Mouse (Mus musculus) hindbrain, embryonic 14.5 days (tissue): ENCODE measurements at regions not wholly inside any gene's neighbourhood (a gene's known extent, or its start where the extent isn't known, plus 50 kb on each side); places are given as distances from the start of the nearest gene placed in this dataset.

ENCODE experiments used
- ATAC-seq: fragments of 200-750 bp; cut with Nextera tagmentation; 2 replicates; pipeline ENCODE4 v1.8.0; 2017; ENCODE audit warnings: moderate number of reproducible peaks, mild to moderate bottlenecking, moderate TSS enrichment, moderate library complexity; ENCODE audit not compliant: low FRiP score
- DNase-seq: peaks from one replicate; pipeline ENCODE4 v3.0.0-alpha.2; 2015; ENCODE audit warnings: low spot score
- H3K27ac ChIP-seq: fragments of 300-500 bp; sonication (generic); 2 replicates; pipeline ENCODE4 v1.5.1; 2014; ENCODE audit warnings: mild to moderate bottlenecking, moderate library complexity
- H3K27me3 ChIP-seq: fragments of 300-500 bp; sonication (generic); 2 replicates; pipeline ENCODE4 v1.6.1; 2014; ENCODE audit warnings: mild to moderate bottlenecking, low read length, mixed read lengths; ENCODE audit not compliant: control insufficient read depth, insufficient read depth
- H3K36me3 ChIP-seq: fragments of 300-500 bp; sonication (generic); replicated peaks from 2 replicates; pipeline ENCODE4 v1.6.1; 2014; ENCODE audit not compliant: control insufficient read depth, insufficient read depth
- H3K4me1 ChIP-seq: fragments of 300-500 bp; sonication (generic); replicated peaks from 2 replicates; pipeline ENCODE4 v1.6.1; 2014; ENCODE audit warnings: antibody characterized with exemption, low read length, mixed read lengths; ENCODE audit not compliant: control insufficient read depth, insufficient read depth
- H3K4me2 ChIP-seq: fragments of 300-500 bp; sonication (generic); replicated peaks from 2 replicates; pipeline ENCODE4 v1.6.1; 2014; ENCODE audit warnings: mild to moderate bottlenecking, moderate library complexity
- H3K4me3 ChIP-seq: fragments of 300-500 bp; sonication (generic); replicated peaks from 2 replicates; pipeline ENCODE4 v1.5.1; 2014; ENCODE audit warnings: mild to moderate bottlenecking, low read length
- H3K9ac ChIP-seq: fragments of 300-500 bp; sonication (generic); 2 replicates; pipeline ENCODE4 v1.6.1; 2014
- H3K9me3 ChIP-seq: fragments of 300-500 bp; sonication (generic); 2 replicates; pipeline ENCODE4 v1.6.1; 2016; ENCODE audit warnings: low read length; ENCODE audit not compliant: control insufficient read depth
- WGBS: fragments of 180-500 bp; shearing (Covaris S2); extraction: QIAGEN DNeasy Blood & Tissue Kit; methylation state at CpG from one replicate; pipeline ENCODE4 v1.1.7; 2014; 5-methylcytosine and 5-hydroxymethylcytosine counted together

DNA sequence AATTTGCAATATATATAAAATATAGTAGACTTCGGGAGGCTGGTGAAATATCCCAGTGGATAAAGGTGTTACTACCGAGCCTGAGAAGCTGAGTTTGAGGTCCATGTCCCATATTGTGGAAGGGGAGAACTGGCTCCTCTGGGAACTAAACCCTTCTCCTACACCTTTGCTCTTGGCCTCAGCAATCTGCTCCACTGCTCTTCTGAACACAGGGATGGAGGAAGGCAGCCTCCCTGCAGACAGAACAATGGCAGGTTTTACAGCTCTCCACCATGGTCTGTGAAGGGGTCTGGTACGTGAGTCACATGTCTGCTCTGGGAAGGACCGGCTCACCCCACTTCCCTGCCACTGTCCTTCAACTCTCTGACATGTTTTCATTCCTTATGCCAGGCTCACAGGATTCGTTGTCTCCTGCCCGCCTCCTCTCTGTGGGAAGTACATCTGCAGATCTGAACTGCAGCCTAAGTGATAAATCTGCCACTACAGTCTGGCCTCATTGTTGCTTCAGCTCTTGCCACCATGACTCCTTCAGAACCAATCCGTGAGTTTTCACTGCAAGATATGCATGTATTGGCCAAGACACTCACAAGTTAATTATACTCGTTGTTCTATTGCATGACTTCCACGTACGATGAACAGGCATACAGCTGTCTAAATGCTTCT lies 220.0 kb upstream of the Gm9767 start:
- no peaks in the 10 kb centered on the region for H3K4me1 ChIP-seq
- no peak overlapping the region for H3K27ac ChIP-seq
- DNase-seq (no peak), ATAC-seq (no peak)
- H3K4me3 ChIP-seq: no peak overlapping the region
- no peak overlapping the region for H3K4me2 ChIP-seq
- H3K36me3 ChIP-seq: no peaks in the 10 kb centered on the region
- 61% methylated on average over 10 of the region's 10 CpGs for WGBS
- no peak overlapping the region for H3K9ac ChIP-seq
- H3K27me3 ChIP-seq: no peaks in the 10 kb centered on the region
- H3K9me3 ChIP-seq: 0 out of 2 replicates have a peak, but pooled peaks cover 3% of the 10 kb centered on the region

- Histone ChIP-seq H3K4me2 (no peak overlapping the region), H3K36me3 (no peaks in the 10 kb centered on the region), H3K4me3 (no peak overlapping the region), H3K9me3 (no peaks in the 10 kb centered on the region), H3K9ac (no peak overlapping the region), H3K27me3 (no peaks in the 10 kb centered on the region), H3K27ac (no peak overlapping the region), H3K4me1 (no peaks in the 10 kb centered on the region)
- ATAC-seq: no peak
- no peak for DNase-seq
Measured at GRCm38 (mm10) chr10:25844348-25844747, 233.7 kb upstream of the Gm9767 start.

GRCm38 (mm10) chr10:25829275-25829674 lies 248.8 kb upstream of the Gm9767 start:
- Histone ChIP-seq H3K4me1 (no peaks in the 10 kb centered on the region), H3K36me3 (no peaks in the 10 kb centered on the region), H3K4me3 (no peak overlapping the region), H3K9ac (no peak overlapping the region), H3K4me2 (no peak overlapping the region), H3K27ac (no peak overlapping the region), H3K27me3 (no peaks in the 10 kb centered on the region), H3K9me3 (no peaks in the 10 kb centered on the region)
- ATAC-seq: no peak
- 92% methylated on average over 2 of the region's 2 CpGs for WGBS
- no peak for DNase-seq

- no peaks in the 10 kb centered on the region for H3K4me1 ChIP-seq
- no peaks in the 10 kb centered on the region for H3K36me3 ChIP-seq
- H3K4me3 ChIP-seq: no peak overlapping the region
- ATAC-seq (no peak), DNase-seq (no peak)
- H3K9me3 ChIP-seq: no peaks in the 10 kb centered on the region
- WGBS: 86% methylated on average over 3 of the region's 3 CpGs
- no peak overlapping the region for H3K27ac ChIP-seq
- H3K4me2 ChIP-seq: no peak overlapping the region
- H3K27me3 ChIP-seq: no peaks in the 10 kb centered on the region
- no peak overlapping the region for H3K9ac ChIP-seq
Measured at GRCm38 (mm10) chr10:25804223-25804622, 268.2 kb upstream of the Smlr1 start.

DNA sequence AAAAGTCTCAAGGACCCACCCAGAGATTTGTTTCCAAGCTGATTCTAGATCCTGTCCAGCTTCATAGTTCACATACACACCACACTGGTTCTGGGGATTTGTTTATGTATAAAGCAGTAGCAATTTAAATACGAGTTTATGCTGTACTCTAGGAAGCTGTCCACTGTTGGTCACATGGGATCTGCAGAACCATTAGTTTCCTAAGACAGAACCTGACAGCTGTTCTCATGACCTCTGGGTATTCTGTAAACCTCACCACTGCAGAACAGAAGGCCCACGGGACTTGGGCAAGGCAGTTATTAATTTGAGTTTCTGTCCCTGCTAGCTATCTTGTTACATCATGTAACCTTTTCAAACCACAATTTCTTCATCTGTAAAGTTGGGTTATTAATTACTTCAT lies 265.4 kb upstream of the Smlr1 start:
- DNase-seq (no peak), ATAC-seq (no peak)
- 68% methylated on average over 2 of the region's 2 CpGs for WGBS
- H3K27ac ChIP-seq: no peak overlapping the region
- no peak overlapping the region for H3K4me2 ChIP-seq
- no peaks in the 10 kb centered on the region for H3K4me1 ChIP-seq
- H3K9ac ChIP-seq: no peak overlapping the region
- H3K36me3 ChIP-seq: no peaks in the 10 kb centered on the region
- H3K27me3 ChIP-seq: no peaks in the 10 kb centered on the region
- no peak overlapping the region for H3K4me3 ChIP-seq
- no peaks in the 10 kb centered on the region for H3K9me3 ChIP-seq

DNA sequence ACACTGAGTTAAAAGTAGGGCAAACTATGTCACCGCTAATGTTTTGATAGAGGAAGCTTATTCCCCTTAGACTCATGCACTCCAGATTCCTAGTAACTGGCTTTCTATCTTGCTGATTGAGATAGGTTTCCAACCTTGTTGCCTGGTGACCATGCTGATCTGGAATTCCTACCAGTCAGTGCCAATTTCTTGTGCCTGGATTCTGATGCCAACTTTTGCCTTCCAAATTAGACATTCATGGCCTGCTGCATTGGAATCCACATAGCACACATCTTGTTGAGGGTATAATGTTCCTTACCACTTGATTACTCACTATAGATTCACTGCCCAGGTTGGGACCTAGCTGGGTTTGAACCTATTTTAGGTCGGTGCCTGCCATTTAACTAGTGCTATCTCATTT lies 262.8 kb upstream of the Smlr1 start:
- H3K27me3 ChIP-seq: no peaks in the 10 kb centered on the region
- no peak for ATAC-seq
- no peak overlapping the region for H3K27ac ChIP-seq
- no peaks in the 10 kb centered on the region for H3K36me3 ChIP-seq
- H3K4me3 ChIP-seq: no peak overlapping the region
- WGBS: 92% methylated on average over 2 of the region's 2 CpGs
- H3K9me3 ChIP-seq: no peaks in the 10 kb centered on the region
- no peak overlapping the region for H3K9ac ChIP-seq
- no peak overlapping the region for H3K4me2 ChIP-seq
- no peak for DNase-seq
- no peaks in the 10 kb centered on the region for H3K4me1 ChIP-seq

DNA sequence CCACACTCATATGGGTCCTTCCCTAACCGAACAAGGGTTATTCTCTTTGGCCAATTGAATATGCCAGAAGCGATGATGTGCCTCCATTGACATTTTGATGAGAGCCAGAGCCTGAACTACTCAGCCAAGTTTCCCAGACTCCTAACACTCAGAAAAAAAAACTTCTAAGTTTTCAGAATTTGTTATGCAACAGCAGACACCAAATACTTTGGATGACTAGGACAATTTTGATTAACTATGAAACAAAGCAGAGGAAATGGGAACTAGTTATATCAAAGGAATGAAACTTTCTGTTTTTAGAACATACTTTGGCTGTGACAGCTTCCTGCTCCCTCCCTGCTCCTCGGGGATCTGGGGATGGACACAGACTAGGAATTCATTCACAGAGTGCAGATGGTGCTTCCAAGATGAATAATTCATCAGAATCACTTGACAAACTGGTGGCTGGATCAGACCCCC lies 254.3 kb upstream of the Smlr1 start:
- H3K4me3 ChIP-seq: no peak overlapping the region
- WGBS: 50% methylated on average over 3 of the region's 3 CpGs
- no peak overlapping the region for H3K27ac ChIP-seq
- H3K9ac ChIP-seq: no peak overlapping the region
- no peak overlapping the region for H3K4me2 ChIP-seq
- no peaks in the 10 kb centered on the region for H3K9me3 ChIP-seq
- ATAC-seq: no peak
- H3K27me3 ChIP-seq: no peaks in the 10 kb centered on the region
- H3K36me3 ChIP-seq: no peaks in the 10 kb centered on the region
- DNase-seq: no peak
- no peaks in the 10 kb centered on the region for H3K4me1 ChIP-seq

- no peaks in the 10 kb centered on the region for H3K9me3 ChIP-seq
- no peak overlapping the region for H3K27ac ChIP-seq
- no peak overlapping the region for H3K4me3 ChIP-seq
- ATAC-seq: no peak
- DNase-seq: no peak
- H3K27me3 ChIP-seq: no peaks in the 10 kb centered on the region
- H3K9ac ChIP-seq: no peak overlapping the region
- H3K4me2 ChIP-seq: no peak overlapping the region
- no peaks in the 10 kb centered on the region for H3K36me3 ChIP-seq
- H3K4me1 ChIP-seq: no peaks in the 10 kb centered on the region
- 84% methylated on average over 6 of the region's 6 CpGs for WGBS
Measured at GRCm38 (mm10) chr10:25788660-25789059, 252.6 kb upstream of the Smlr1 start.

DNA sequence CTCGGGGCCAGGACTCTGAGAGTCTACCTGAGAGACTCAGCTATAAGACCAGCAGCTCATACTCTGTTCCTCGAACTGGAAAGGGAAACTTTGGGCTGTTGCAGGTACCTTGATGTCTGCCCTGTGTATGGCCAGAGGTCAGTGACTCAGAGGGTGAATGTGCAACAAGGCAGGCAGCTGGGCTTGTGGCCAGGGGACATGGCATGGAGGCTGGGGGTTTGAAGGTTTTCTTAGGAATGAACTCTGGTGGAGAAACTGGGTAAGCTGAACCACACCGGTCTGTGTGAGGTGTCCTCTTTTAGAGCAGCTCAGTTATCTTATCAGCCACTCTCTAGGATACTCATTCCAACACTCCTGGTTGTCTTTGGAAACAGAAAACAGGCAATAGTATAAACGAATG lies 251.9 kb upstream of the Smlr1 start:
- DNase-seq (no peak), ATAC-seq (no peak)
- no peaks in the 10 kb centered on the region for H3K4me1 ChIP-seq
- H3K9ac ChIP-seq: no peak overlapping the region
- H3K27ac ChIP-seq: no peak overlapping the region
- WGBS: 90% methylated on average over 4 of the region's 4 CpGs
- H3K9me3 ChIP-seq: no peaks in the 10 kb centered on the region
- no peaks in the 10 kb centered on the region for H3K36me3 ChIP-seq
- H3K4me3 ChIP-seq: no peak overlapping the region
- no peaks in the 10 kb centered on the region for H3K27me3 ChIP-seq
- no peak overlapping the region for H3K4me2 ChIP-seq

- 50% methylated on average over 3 of the region's 3 CpGs for WGBS
- ATAC-seq (no peak), DNase-seq (no peak)
- H3K9me3 ChIP-seq: no peaks in the 10 kb centered on the region
- no peaks in the 10 kb centered on the region for H3K4me1 ChIP-seq
- H3K4me2 ChIP-seq: no peak overlapping the region
- no peaks in the 10 kb centered on the region for H3K27me3 ChIP-seq
- H3K36me3 ChIP-seq: no peaks in the 10 kb centered on the region
- no peak overlapping the region for H3K9ac ChIP-seq
- H3K4me3 ChIP-seq: no peak overlapping the region
- no peak overlapping the region for H3K27ac ChIP-seq
Measured at GRCm38 (mm10) chr10:25783861-25784260, 247.8 kb upstream of the Smlr1 start.
